Mouse (Mus musculus): ENCODE results near the gene Aox2. TPM values are rescaled to one million over a fixed set of nuclear protein-coding genes. Genes with fewer than 3 reads are reported as not detected.
A peak's percentile ranks its signal among the peaks of the same experiment; 100 is the strongest.

Gene Aox2
- total RNA-seq, 2 experiments from 2014 or later: 0.05 to 0.14 TPM

DNA sequence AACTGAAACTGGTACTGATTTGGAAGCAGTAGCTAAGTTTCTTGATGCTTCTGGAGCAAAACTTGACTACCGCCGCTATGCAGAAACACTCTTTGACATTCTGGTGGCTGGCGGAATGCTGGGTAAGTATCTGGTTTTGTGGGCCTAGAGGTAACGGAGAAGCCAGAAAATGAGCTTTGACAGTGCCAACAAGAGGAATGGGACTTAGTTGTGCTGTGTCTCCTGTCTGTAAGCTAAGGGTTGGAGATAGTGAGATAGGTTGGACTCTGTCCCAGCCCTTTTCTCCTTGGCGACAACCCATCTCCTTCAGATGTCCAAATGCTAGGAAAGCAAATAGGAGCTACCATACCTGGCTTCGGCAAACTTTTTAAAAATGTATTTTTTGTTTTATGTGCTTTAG, 119.6 kb downstream of the Aox2 start:
- no peak for DNase-seq (ENCODE audit: low spot score)

DNA sequence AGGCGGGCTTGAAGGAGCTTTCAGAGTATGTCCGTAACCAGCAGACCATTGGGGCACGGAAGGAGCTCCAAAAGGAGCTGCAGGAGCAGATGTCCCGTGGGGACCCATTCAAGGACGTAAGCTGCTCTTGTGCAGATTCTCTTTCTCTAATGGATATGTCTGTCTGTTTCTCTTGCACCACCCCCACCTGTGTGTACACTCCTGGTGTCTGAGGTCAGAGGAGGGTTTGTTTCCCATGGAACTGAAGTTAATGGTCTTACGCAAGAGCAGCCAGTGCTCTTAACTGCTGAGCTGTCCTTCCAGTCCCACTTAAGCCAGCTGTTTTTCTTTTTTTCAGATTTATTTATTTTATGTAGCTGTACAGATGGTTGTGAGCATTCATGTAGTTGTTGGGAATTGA, 123.3 kb downstream of the Aox2 start:
- DNase-seq (ENCODE audit: low spot score): no peak

DNA sequence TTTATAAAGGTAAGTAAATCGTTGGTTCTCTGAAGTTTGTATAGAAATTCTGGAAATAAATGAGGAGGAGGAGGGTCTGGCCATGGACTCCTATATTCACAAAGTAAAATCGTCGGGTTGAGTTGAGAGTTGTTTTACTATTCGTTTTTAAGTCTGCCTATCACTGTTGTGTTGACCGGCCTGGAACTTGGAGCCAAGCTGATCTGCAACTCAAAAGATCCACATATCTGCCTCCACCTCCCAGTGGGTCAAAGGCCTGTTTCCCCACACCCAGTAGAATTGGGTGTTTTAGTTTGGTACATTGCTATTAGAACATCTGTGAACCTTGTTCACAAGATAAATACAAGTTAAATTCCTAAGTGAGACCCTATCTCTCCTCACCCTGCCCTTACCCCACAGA, 125.6 kb downstream of the Aox2 start:
- no peak for DNase-seq (ENCODE audit: low spot score)

DNA sequence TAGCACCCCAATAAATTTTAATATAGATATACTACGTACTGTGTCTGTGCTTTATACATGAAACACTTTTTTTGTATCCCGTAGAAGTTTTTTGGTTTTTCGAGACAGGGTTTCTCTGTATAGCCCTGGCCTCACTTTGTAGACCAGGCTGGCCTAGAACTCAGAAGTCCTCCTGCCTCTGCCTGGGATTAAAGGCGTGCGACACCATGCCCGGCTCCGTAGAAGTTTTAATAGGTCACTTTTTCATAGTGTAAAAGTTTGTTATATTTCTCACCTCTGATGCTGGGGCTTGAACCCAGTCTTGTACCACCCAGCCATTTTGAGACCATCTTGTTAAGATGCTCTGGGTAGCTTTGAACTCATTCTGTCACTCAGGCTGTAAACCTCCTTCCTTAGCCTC, 129.2 kb downstream of the Aox2 start:
- no peak for DNase-seq (ENCODE audit: low spot score)

DNA sequence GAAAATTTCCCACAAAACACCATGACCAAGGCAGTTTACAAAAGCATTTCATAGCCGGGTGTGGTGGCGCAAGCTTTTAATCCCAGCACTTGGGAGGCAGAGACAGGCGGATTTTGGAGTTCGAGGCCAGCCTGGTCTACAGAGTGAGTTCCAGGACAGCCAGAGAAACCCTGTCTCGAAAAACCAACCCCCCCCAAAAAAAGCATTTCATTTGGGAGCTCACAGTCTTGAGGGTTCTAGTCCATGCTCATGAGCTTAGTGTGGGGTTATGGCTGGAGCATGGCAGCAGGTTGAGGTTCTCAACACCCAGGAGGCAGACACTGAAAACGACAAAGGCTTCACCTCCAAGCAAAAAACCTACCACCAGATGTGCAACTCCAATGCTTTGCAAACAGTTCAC, 130.0 kb downstream of the Aox2 start:
- DNase-seq (ENCODE audit: low spot score): no peak

DNA sequence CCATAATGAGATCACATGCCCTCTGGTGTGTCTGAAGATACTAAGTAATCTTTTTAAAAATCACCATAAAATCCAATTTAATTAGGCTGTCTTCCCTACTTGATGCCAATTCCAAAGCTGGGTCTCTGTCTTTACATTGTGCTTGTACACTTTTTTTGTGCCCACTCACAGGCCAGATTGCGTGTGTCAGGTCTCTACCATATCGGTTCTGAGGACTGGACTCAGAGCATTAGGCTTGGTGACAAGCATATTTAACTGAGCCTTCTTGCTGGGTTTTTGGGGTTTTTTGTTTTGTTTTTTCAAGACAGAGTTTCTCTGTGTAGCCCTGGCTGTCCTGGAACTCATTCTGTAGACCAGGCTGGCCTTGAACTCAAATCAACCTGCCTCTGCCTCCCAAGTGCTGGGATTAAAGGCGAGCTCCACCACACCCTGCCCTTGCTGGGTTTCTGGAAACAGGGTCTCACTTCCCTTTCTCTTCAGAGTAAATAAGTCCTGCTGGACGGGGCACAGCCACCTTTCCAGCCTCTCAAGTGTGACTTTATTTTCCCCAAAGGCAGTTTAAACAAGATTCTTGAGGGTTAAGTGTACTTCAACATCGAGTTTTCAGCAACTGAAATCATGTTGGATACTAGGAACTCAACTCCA, 131.5 kb downstream of the Aox2 start:
- DNase-seq (ENCODE audit: low spot score): no peak

DNA sequence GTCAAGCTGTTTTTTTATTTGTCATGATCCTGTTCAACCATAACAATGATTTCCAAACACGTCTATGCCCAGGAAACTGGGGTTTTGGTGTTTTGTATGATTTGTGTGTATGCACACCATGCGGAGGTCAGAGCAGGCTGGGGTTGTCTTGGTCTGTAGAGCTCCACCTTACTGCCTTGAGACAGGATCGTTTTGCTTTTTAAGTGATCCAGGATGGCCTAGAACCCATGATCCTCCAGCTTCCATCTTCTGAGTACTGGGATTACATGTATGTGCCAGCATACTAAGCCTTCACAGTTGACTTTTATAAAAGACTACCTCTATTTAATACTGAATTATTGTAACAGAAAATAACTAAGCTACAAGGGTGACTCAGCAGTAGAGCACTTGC, 132.1 kb downstream of the Aox2 start:
- DNase-seq (ENCODE audit: low spot score): no peak

DNA sequence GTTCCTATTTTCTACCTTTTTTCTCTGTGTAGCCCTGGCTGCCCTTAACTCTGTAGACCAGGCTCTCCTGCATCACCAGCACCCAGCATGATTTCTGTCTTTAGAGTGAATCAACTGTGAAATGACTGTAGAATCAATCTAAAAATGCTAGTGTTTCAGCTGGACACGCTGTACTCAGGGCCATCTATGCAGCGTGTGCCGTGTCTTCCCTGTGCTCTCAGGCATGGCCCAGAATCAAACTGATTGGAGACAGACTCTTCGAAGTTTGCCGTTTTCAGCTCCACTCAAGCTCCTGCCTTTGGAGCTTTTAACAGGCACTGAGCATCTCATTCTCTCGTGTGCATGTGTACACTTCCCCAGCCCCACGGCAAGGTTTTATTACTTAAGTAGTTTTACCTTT, 132.7 kb downstream of the Aox2 start:
- DNase-seq (ENCODE audit: low spot score): no peak

DNA sequence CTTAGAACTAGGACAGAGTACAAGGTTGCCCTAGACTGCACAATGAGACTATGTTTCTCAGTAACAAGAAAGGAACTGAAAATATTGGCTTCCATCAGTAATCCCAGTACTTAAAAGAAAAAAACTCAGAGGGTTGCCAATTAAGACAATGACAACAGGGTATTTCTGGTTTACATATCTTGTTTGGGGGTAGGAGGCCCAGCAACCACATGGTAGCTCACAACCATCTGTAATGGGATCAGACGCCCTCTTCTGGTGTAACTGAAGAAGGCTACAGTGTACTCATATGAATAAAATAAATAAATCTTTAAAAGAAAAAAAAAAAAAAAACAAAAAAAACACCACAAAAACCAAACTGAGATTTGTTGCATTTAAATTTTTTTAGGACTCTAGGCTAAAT, 137.3 kb downstream of the Aox2 start:
- DNase-seq (ENCODE audit: low spot score): no peak

DNA sequence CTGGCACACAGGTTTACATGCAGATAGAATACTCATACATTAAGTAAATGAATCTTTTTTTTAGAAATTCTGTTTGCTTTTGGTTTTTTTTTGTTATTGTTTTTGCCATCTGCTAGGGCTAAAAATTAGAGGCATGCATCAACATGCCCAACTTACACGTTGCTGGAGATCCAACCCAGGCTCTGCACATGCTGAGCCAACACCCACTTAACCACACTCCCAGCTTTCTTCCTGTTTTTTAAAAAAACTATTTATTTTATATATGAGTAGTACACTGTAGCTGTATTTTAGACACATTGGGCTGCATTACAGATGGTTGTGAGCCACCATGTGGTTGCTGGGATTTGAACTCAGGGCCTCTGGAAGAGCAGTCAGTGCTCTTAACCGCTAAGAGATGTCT, 137.9 kb downstream of the Aox2 start:
- no peak for DNase-seq (ENCODE audit: low spot score)

DNA sequence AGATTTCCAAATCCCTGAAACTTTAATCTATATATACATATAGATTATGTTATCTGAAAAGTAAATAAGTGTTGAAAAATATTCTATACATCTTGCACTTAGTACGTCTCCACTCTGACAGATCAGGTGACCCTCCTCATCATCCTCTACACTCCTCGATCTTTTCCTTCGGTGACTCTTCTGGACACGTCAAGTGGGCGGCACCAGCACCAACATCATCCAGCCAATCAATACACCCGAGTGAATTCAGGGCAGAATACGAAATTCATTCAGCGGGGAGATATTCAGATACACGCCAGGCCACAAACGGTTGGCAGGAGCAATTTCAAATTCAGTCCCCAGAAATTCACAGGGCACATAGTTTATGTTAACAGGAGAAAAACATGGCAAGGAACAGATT, 141.9 kb downstream of the Aox2 start:
- no peak for DNase-seq (ENCODE audit: low spot score)

DNA sequence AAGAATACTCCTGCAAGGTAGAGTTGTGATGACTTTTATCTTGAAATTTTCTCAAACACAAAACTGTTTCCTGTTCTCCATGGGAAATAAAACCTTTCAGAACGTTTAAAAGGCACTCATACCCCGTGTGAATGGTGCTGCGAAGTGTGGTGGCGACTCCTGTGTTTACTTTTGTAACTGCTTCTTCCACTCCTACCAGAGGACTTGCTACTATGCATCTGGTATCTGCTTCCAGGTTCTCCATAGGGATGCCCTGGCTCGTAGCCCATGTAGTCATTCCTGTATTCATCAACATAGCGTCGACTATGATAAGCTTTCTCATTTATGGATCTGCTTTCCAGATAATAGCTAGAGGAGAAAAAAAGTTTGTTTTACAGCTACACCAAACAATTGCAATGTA, 142.8 kb downstream of the Aox2 start:
- no peak for DNase-seq (ENCODE audit: low spot score)

DNA sequence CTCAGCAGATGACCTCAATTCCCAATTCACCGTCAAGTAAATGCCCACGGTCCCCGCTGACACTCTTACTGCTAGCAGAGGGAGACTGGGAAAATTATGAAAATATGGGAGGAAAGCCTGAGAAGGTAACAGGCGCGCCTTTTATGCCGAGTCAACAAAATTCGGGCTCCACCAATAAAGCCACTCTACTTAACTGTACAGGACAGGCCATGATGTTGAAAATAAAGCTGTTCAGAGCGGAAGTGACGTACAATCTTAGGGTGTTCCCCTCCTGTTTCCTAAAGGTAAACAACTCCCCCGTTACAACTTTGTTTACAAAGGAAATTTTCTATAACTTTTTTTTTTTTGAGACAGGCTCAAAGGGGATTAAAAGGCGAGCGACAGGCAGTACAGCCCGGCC, 144.8 kb downstream of the Aox2 start:
- peak; percentile 42 for DNase-seq (ENCODE audit: low spot score)

DNA sequence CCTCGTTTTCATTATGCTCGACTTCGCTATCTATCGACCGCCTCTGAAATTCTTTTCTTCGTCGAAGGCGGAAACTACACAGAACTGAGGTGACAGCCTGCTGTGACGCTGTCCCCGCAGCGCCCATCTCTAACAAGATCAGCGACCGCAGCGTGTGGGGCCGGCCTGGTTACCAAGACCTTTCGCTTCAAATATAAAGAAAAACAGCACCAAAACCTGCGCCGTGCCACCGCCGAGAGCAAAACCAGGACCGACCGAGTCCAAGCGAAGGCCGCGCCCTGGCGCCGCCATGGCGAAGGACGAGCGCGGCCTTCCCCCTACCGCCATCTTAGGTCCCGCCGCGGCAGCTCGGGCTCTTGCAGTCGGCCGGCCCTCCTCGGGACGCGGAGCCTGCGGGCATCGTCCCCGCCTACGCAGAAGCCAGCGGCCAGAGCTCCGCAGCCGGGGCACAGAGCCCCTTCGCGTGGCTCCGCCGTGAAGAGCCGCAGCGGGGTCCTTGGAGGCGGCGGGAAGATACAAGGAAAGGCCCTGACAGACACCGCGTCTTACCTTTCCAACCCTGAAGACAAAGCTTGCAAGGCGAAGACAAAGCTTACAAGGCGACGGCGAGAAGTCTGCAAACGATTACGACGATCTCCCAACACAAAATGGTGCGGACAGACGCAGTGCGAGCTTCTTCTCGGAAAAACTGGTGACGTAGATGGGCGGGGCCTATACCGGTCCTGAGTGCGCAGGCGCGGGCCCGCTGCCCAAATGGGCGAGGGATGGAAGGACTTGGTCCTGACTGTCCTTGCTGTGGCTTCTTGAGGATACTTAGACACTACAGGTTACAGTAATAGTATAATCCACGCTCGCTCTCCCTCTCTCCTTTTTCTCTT, 145.5 kb downstream of the Aox2 start, which contains the start of gene Clk1:
Gene Clk1, minus strand, starts transcription at position 696 of the 878 bp plus-strand sequence.
- peak; percentile 99 for DNase-seq (ENCODE audit: low spot score)

DNA sequence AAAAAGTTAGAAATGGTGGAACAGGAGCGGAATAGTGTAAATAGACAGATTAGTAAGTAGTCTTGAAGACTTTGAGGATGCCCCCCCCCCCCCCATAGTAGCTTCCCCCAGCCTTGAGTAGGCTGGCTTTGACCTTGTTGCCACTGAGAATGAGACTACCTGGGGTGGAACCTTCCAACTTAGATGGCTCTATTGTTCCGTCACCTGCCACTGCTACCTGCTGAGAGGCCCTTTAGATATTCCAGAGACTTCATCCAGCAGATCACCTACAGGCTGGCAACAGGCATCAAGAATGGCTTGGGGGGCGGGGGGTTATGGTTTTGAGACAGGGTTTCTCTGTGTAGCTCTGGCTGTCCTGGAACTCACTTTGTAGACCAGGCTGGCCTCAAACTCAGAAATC, 146.4 kb downstream of the Aox2 start:
- no peak for DNase-seq (ENCODE audit: low spot score)

Other genes starting within 250 kb of the Aox2 start
- 10 to 100 TPM in 1 of 2 experiments, 1 to 10 TPM in 1; 7.9 to 10.8 TPM for gene Aox1, start 248.4 kb upstream of the Aox2 start, total RNA-seq (2021)
- 1 to 10 TPM in 1 of 2 experiments, under 1 TPM in 1; 0.75 to 1.9 TPM for gene Aox3, start 165.2 kb upstream of the Aox2 start, total RNA-seq (2021)
- under 1 TPM in 1 of 2 experiments, not detected in 1; 0.07 TPM for gene Aox4, start 67.9 kb upstream of the Aox2 start, total RNA-seq (2021)
- 10 to 100 TPM; 39.7 to 42.1 TPM for gene Bzw1, start 114.6 kb downstream of the Aox2 start, total RNA-seq (2021)
- 10 to 100 TPM; 36.3 to 38.3 TPM for gene Clk1, start 145.7 kb downstream of the Aox2 start, total RNA-seq (2021)
- gene Nif3l1, start 166.8 kb downstream of the Aox2 start, total RNA-seq (2021): 1 to 10 TPM; 8.3 to 9.4 TPM
- 10 to 100 TPM; 13.3 to 13.7 TPM for gene Ppil3, start 167.2 kb downstream of the Aox2 start, total RNA-seq (2021)
- gene Orc2, start 226.8 kb downstream of the Aox2 start, total RNA-seq (2021): 10 to 100 TPM; 12.5 to 12.6 TPM